Mouse (Mus musculus) thymus, postnatal 4 days (tissue): ENCODE data around the gene Cyfip2.
A peak's percentile ranks its signal among the peaks of the same experiment; 100 is the strongest.

Source experiments
- DNase-seq: peaks from one replicate; pipeline ENCODE4 v3.0.0; 2021

Gene Cyfip2

DNA sequence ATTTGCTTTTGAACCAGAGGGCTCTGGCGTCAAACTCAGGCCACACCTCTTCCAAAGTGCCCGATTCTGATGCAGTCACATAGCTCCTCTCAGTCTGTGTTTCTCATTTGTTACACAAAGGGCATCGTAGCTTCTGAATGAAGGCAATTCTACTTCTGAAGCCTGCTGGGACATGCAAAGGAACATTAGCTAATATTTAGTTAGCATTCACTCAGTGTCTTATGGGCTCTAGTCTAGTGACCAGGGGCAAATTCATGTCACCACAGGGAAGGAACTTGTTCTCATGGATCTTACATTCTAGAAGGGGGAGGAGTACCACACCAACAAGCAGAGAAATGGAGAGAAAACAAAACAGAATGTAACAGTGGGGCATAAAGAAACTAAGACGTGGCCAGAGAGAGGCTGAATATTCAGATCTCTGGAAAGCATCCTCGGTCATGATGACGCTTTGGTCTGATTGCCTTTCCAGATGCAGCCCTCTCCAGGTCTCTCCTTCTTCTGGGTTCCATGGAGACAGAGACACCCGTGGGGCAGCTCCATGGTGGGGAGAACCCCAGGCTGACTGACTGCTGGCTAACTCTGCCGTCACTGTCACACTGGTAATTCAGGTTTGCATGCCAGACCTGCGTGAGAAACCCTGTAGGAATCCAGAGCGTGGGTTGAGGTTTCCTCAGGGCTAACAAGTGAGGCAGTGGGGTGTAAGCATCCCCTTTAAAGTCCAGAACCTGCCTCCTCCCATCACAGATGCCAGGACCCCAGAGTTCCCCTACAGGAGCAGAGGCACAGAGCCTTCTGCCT, 135.2 kb downstream of the Cyfip2 start:
- no peak for DNase-seq

DNA sequence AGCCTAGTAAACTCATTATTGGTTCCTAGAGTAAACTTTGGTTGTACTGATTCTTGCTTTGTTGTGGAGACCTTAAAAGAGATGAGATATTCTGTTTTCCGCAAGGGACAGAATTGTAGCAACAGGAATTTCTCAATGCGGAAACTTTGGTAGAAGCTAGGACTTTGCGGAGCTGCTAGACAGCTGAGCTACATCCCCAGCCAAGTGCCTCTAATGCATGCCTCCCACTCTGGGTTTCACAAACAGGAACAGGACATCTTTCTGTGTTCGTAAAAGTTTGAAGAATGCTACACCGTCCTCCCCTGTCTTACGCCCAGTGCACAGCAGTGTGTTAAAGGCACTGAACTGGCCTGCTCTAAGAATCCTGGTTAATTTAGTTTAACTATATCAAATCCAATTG, 136.5 kb downstream of the Cyfip2 start:
- no peak for DNase-seq

DNA sequence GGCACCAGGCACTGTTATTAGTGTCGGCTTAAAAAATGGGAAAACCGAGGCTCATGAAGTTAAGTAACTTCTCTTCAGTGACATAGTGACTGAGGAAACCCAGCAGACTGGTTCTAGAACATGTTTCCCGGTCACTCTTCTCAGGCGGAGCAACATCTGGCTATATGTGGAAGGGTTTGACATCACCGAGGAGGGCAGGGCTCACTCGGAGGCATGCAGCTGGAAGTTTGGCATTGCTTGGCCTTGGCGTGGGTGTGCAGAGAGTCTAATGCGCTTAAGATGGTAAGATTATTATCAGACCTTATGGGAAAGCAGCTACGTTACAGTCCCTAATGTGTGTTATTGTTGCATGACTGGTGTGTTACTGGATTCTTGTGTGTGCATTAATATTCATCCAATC, 140.5 kb downstream of the Cyfip2 start:
- DNase-seq = no peak

DNA sequence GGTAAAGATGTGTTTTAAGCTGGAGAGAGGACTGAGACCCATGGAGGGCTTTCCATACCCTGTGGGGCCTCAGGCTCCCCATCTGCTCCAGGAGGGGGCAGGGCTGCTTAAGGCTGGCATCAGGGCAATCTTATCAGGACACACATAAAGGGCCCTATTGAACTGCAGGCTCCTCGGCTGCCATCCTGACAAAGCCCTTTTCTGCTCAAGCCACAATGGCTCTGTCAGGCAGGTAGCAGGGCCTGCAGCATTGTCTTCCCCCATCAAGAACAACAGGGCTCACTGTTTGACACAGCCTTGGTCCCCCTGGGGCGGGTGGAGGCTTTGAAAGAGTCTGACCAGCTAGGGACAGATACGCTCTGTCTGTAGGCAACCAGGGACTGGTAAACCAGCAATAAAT, 142.8 kb downstream of the Cyfip2 start:
- DNase-seq = no peak

DNA sequence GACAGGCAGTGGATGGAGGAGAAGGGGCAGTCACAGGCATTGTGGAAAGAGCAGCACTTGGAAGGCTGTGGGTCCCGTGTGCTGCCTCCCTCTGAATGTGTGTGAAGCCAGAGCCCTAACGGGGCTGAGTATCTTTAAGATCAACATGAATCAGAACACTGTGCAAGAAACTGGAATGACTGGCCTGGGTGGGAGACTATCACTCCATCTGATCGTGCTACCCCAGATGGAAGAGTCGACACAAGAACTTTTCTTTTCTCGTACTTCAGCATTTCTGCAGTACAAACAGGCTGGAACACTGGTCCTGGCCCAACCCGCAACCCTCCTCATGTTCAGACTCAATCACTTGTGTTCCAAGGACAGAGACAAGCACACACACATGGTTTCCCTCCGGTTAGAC, 144.2 kb downstream of the Cyfip2 start:
- DNase-seq = no peak

DNA sequence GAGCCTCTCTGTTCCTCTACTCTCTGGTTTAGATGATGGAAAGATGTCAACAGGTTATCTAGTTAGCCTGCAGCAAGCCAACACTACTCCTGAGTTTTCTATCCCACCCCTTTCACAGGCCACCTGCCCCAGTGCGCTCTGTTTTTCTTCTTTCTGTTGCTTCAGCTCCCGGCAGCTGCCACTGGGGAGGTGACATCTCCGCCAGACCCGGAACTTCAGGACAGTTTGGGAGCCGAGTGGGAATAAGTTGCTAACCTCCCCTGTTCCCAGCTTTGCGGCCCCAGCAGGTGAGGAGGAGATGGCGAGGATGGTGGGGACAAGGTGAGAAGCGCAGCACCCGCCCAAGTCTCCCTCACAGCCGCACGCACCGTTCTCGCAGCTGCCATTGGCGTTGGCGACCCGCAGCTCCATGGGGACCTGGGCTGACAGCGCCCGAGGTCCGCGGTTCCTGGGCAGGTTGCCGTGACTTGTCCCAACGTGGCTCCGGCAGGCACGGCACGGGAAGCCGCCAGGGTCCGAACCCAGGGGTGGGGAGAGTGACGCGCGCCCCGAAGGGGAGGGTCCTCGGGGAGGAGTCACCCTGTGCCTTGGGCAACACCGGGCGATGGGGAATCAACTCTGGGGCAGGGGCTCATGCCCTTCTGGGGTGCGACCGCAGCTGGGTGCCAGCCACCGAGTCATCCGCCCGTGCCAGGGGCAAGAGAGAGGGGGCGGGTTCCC, 146.6 kb downstream of the Cyfip2 start, which contains the start of gene Nipal4:
Nipal4 (minus strand) TSS at position 643 of the 720 bp plus-strand sequence.
- peak; percentile 50 for DNase-seq

DNA sequence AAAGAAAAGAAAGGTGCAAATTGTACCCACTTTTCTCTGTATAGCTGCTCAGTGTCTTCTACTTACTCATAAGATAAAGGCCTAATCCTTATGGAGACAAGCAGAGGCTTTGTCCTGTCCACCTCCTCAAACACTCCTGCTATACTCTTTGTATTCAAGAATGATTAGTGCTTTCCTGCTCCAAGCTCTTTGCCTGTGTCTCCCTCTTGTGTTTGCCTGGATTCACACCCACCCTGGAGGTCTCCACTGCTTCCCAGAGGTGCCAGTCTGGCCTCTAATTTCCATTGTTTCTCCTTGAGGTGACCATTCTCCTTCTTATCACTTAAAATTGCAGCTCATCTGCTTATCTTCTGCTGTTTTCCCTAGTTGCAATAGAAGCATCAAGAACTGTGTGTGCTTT, 155.2 kb downstream of the Cyfip2 start:
- no peak for DNase-seq

DNA sequence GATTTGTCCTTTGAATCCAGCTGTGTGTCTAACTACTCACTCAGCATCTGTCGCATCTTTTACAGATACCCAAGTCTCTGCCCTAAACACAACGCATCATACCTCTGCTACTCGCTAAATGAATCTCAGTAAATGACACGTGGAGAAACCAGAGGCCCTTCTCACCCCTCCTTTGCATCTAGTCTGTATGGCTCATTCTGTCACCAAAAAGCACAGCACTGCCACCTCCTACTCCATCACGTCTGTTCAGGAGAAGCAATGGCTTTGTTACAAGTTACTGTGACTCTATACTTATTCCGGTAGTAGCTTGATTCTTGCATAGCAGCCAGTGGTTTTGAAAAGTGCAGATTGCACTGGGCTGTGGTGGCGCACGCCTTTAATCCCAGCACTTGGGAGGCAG, 155.7 kb downstream of the Cyfip2 start:
- no peak for DNase-seq

DNA sequence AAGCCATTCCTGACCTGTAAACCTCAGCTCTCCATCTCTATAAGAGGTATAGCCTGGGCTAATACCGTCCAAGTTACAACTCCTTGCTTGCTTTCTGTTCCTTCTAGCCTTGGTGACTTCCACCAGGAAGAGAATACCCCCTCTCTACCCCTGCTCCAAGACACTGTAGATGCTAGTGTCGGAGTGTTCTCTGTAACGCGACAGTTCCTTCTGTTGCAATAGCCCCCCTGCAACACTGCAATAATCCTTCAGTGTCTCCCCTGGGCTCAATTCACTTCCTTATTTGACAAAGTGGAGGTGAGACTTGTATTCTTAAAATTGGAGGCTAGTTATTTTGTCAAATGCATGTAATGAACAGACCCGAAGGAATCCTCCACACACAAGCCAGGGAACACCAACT, 166.0 kb downstream of the Cyfip2 start:
- no peak for DNase-seq

DNA sequence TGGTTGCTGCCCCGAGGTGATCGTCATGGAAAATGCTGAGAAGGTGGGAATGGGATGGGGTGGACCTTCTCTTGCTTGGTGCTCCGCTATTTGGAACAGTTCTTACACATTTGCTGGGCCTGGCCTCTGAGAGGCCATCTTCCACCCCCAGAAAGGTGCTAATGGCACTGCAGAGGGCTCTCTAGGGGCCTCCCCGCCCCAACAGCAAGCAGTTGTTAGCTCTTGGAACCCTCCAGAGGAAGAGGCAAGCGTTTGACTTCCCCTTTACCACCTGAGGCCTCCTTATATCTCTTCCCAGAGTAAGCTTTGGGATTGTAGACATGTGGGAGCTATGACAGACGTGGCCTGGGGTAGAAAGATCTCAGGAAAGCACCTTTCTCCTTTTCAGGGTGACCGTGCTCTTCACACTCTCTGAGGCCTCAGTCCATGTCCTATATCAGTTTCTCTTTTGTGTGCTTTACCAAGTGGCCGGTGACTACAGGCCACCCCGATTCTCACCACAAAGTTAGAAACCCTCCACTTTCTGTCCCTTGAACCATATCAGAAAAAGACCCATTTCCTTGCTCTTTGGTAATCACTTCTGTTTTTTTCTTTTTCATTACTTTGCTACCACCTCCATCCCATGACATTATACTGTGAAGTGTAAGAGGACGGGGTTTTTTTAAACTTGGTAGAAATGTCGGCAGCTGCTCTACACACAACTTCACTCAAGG, 167.3 kb downstream of the Cyfip2 start:
- no peak for DNase-seq
